ENCODE assay signal across 9 mouse cellular contexts in genomic region chr5:100217178-100218035, GRCm38 (mm10). TPM values are rescaled to one million over a fixed set of nuclear protein-coding genes. Genes with fewer than 3 reads are reported as not detected.
DNase-seq lines count a peak whose midpoint lies in the region; ATAC-seq lines count a peak whose summit lies in the region.
"Had no signal": no experiment of that assay in that cellular context is flagged by ENCODE, and none has a peak within 500 bp of the region (broad histone marks: within the 10 kb centered on the region; RNA-seq: fewer than 3 reads in every experiment).

No protein-coding gene starts in this region.

- no peaks in the 10 kb centered on the region for H3K9me3 ChIP-seq in lung, embryonic 15.5 days
- no peaks in the 10 kb centered on the region for H3K9me3 ChIP-seq in neural tube, embryonic 12.5 days

- 0 out of 2 replicates have a peak, but pooled peaks cover 3% of the 10 kb centered on the region for H3K4me1 ChIP-seq in lung, embryonic 15.5 days
- H3K4me1 ChIP-seq in neural tube, embryonic 12.5 days = peaks cover 3% of the 10 kb centered on the region; the same call in 1 of the 2 replicates

- 44% methylated on average over 17 of the region's 17 CpGs for WGBS in lung, embryonic 15.5 days
- WGBS in neural tube, embryonic 12.5 days = 19% methylated on average over 17 of the region's 17 CpGs

- no peaks in the 10 kb centered on the region for H3K36me3 ChIP-seq in lung, embryonic 15.5 days
- H3K36me3 ChIP-seq in neural tube, embryonic 12.5 days = no peaks in the 10 kb centered on the region

- no peak for DNase-seq in lung, postnatal 14 days
- peak; percentile 75 for DNase-seq in embryo, embryonic 10.5 days (ENCODE audit: low spot score)
- peak; percentile 34 for DNase-seq in kidney, postnatal 14 days
- DNase-seq in gastrocnemius, postnatal 14 days = no peak
- DNase-seq in urinary bladder, postnatal 36 days (ENCODE audit: low spot score in 2 of 2) = no peak
- no peak for DNase-seq in urinary bladder, postnatal 14 days (ENCODE audit: low spot score)

- 0 out of 2 replicates have a peak overlapping the region, but pooled peaks have one; percentile 10 for H3K4me3 ChIP-seq in lung, embryonic 15.5 days
- H3K4me3 ChIP-seq in neural tube, embryonic 12.5 days = no peak overlapping the region
- H3K4me3 ChIP-seq: myocyte had no signal

- 0 out of 2 replicates have a peak overlapping the region, but pooled peaks have one; percentile 0 for H3K4me2 ChIP-seq in lung, embryonic 15.5 days
- peak overlapping the region; percentile 24; the same call in 1 of the 2 replicates for H3K4me2 ChIP-seq in neural tube, embryonic 12.5 days (replicated peaks)

- H3K27ac ChIP-seq in lung, embryonic 15.5 days = no peak overlapping the region
- no peak overlapping the region for H3K27ac ChIP-seq in neural tube, embryonic 12.5 days

- no peak overlapping the region for H3K9ac ChIP-seq in lung, embryonic 15.5 days
- H3K9ac ChIP-seq in neural tube, embryonic 12.5 days = no peak overlapping the region

- ATAC-seq in lung, embryonic 15.5 days (ENCODE audit: borderline replicate concordance, extremely low read depth, low FRiP score, low TSS enrichment) = no peak
- ATAC-seq in neural tube, embryonic 12.5 days (ENCODE audit: low FRiP score, low read depth) = no peak

- no peaks in the 10 kb centered on the region for H3K27me3 ChIP-seq in lung, embryonic 15.5 days
- no peaks in the 10 kb centered on the region for H3K27me3 ChIP-seq in neural tube, embryonic 12.5 days (replicated peaks)

- intact Hi-C loops in gastrocnemius, postnatal 14 days (cut with DNase I; ENCODE audit: low total_unique reads) = no loop called here

RNA-seq across cellular contexts. Expression of gene Tmem150c, which starts 57.8 kb away (rescaled TPM):
- polyA plus RNA-seq in lung, embryonic 15.5 days (2015; fragmentation: Nextera tagmentation; extraction: Ambion mirVana) = 7.9 and 9.8 TPM in 2 replicates
- polyA plus RNA-seq in neural tube, embryonic 12.5 days (2016; fragmentation: Nextera tagmentation; extraction: Ambion mirVana) = 8.3 and 9.5 TPM in 2 replicates
- 1 to 10 TPM; 3.6 to 4.1 TPM for total RNA-seq in gastrocnemius, postnatal 14 days (2021)
- polyA plus RNA-seq: myocyte had no signal

Comparison
In these comparisons a context has a peak if more than half of its experiments do, and no peak if none do; other contexts are left out.
1. DNase-seq: peak in embryo, embryonic 10.5 days (single experiment) and kidney, postnatal 14 days (single experiment); none in lung, postnatal 14 days (single experiment), gastrocnemius, postnatal 14 days (single experiment), urinary bladder, postnatal 36 days (0 of 2) and urinary bladder, postnatal 14 days (single experiment).